Mouse (Mus musculus): ENCODE measurements around the gene H2afb1. TPM values are rescaled to one million over a fixed set of nuclear protein-coding genes. Genes with fewer than 3 reads are reported as not detected.

Gene H2afb1
- not detected in 2 replicates for polyA plus RNA-seq (2012; ENCODE audit: low replicate concordance)

DNA sequence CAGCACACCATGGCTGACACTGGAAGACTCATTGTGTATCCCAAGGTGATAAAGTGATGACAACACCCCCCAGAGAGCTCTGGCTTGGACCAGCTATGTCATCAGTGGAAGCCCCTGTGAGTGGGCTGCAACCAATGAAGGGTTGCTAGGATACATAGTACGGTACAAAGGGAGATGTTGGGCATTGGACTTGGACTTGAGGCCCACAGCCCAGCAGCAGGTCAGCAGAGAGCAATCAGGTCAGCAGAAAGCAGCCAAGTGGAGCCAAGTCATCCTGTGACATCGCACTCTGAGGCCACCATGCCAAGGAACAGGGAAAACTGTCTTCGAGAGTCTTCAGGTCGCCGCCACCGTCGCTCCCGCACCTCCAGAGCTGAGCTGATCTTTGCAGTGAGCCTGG lies at the start of gene H2afb1:
Gene H2afb1, plus strand, starts transcription at position 301 of the 400 bp plus-strand sequence.

Measured in hematopoietic multipotent progenitor cell, adult 10-12 weeks (in vitro differentiated cells).